Mouse (Mus musculus) lung, embryonic 15.5 days (tissue): ENCODE results near the gene Lonrf2. TPM values are rescaled to one million over a fixed set of nuclear protein-coding genes. Genes with fewer than 3 reads are reported as not detected.
A peak's percentile ranks its signal among the peaks of the same experiment; 100 is the strongest.

Source experiments
- ATAC-seq: fragments of 200-750 bp; cut with Nextera tagmentation; 2 replicates; pipeline ENCODE4 v1.8.0; 2017; ENCODE audit warnings: moderate number of reproducible peaks, borderline replicate concordance; ENCODE audit not compliant: low FRiP score, low TSS enrichment; ENCODE audit errors: extremely low read depth
- H3K27ac ChIP-seq: fragments of 300-500 bp; sonication (generic); 2 replicates; pipeline ENCODE4 v1.5.1; 2015; ENCODE audit warnings: moderate library complexity, mild to moderate bottlenecking, inconsistent platforms
- H3K27me3 ChIP-seq: fragments of 300-500 bp; sonication (generic); 2 replicates; pipeline ENCODE4 v1.6.1; 2015; ENCODE audit warnings: inconsistent platforms
- H3K36me3 ChIP-seq: fragments of 300-500 bp; sonication (generic); 2 replicates; pipeline ENCODE4 v1.6.1; 2015; ENCODE audit warnings: inconsistent platforms
- H3K4me1 ChIP-seq: fragments of 300-500 bp; sonication (generic); 2 replicates; pipeline ENCODE4 v1.6.1; 2015; ENCODE audit warnings: inconsistent platforms
- H3K4me2 ChIP-seq: fragments of 300-500 bp; sonication (generic); 2 replicates; pipeline ENCODE4 v1.6.1; 2015; ENCODE audit warnings: inconsistent platforms, mild to moderate bottlenecking, moderate library complexity
- H3K4me3 ChIP-seq: fragments of 300-500 bp; sonication (generic); 2 replicates; pipeline ENCODE4 v1.5.1; 2015; ENCODE audit warnings: mild to moderate bottlenecking, inconsistent platforms
- H3K9ac ChIP-seq: fragments of 300-500 bp; sonication (generic); 2 replicates; pipeline ENCODE4 v1.6.1; 2015; ENCODE audit warnings: inconsistent platforms
- H3K9me3 ChIP-seq: fragments of 300-500 bp; sonication (generic); 2 replicates; pipeline ENCODE4 v1.6.1; 2016; ENCODE audit warnings: inconsistent platforms
- WGBS: fragments of 180-500 bp; shearing (Covaris S2); methylation state at CpG from one replicate; pipeline ENCODE4 v1.1.7; 2015; 5-methylcytosine and 5-hydroxymethylcytosine counted together
- polyA plus RNA-seq: library from polyadenylated mRNA; unstranded; fragments of >200 nt; fragmentation: Nextera tagmentation; extraction: Ambion mirVana; gene quantifications from 2 replicates; pipeline ENCODE4 v1.2.1, GENCODE M21; 2015

Lonrf2 gene
- polyA plus RNA-seq, 1 experiment from 2014 or later, result 0.72 TPM

GRCm38 (mm10) chr1:38860867-38861524, 24.5 kb upstream of the Lonrf2 start:
- Histone ChIP-seq H3K27me3 (no peaks in the 10 kb centered on the region), H3K4me2 (no peak overlapping the region), H3K9ac (no peak overlapping the region), H3K36me3 (no peaks in the 10 kb centered on the region), H3K27ac (no peak overlapping the region), H3K4me1 (no peaks in the 10 kb centered on the region), H3K9me3 (no peaks in the 10 kb centered on the region), H3K4me3 (no peak overlapping the region)
- ATAC-seq, result no peak
- 71% methylated on average over 9 of the region's 9 CpGs for WGBS

- WGBS, result 64% methylated on average over 5 of the region's 5 CpGs
- H3K27me3 ChIP-seq, result no peaks in the 10 kb centered on the region
- H3K4me3 ChIP-seq, result no peak overlapping the region
- H3K27ac ChIP-seq, result no peak overlapping the region
- no peaks in the 10 kb centered on the region for H3K9me3 ChIP-seq
- no peak overlapping the region for H3K4me2 ChIP-seq
- H3K4me1 ChIP-seq, result no peaks in the 10 kb centered on the region
- ATAC-seq, result no peak
- H3K36me3 ChIP-seq, result no peaks in the 10 kb centered on the region
- no peak overlapping the region for H3K9ac ChIP-seq
Measured at GRCm38 (mm10) chr1:38860207-38860606, 23.7 kb upstream of the Lonrf2 start.

GRCm38 (mm10) chr1:38856196-38856595, 19.7 kb upstream of the Lonrf2 start:
- WGBS, result 10% methylated on average over 3 of the region's 3 CpGs
- Histone ChIP-seq H3K27me3 (no peaks in the 10 kb centered on the region), H3K4me3 (no peak overlapping the region), H3K27ac (no peak overlapping the region), H3K9me3 (no peaks in the 10 kb centered on the region), H3K4me2 (no peak overlapping the region), H3K36me3 (no peaks in the 10 kb centered on the region), H3K9ac (no peak overlapping the region), H3K4me1 (no peaks in the 10 kb centered on the region)
- no peak for ATAC-seq

GRCm38 (mm10) chr1:38852250-38852649, 15.7 kb upstream of the Lonrf2 start:
- no peaks in the 10 kb centered on the region for H3K27me3 ChIP-seq
- no peak for ATAC-seq
- H3K27ac ChIP-seq, result no peak overlapping the region
- no peaks in the 10 kb centered on the region for H3K36me3 ChIP-seq
- H3K9me3 ChIP-seq, result no peaks in the 10 kb centered on the region
- WGBS, result 39% methylated on average over 2 of the region's 2 CpGs
- no peaks in the 10 kb centered on the region for H3K4me1 ChIP-seq
- no peak overlapping the region for H3K4me3 ChIP-seq
- no peak overlapping the region for H3K4me2 ChIP-seq
- no peak overlapping the region for H3K9ac ChIP-seq

DNA sequence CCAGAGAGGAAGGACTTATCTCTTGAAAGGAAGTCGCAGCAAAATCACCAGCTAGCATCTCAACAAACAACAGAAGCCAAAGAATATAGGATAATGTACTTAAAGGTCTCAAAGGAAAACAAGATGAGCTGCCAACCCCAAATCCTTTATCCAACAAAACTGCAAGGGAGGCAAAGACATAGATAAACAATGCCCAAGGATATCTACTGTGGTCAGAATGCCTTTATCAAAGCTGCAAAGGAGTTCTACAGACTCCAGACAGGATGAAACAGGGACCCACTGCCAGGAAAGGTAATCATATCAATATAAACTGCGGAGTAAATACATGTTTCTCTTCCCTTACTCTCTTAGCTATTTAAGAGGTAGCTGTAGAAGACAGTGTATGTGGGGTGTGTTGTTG, 14.1 kb upstream of the Lonrf2 start:
- no peak for ATAC-seq
- no peak overlapping the region for H3K9ac ChIP-seq
- H3K9me3 ChIP-seq, result no peaks in the 10 kb centered on the region
- H3K4me1 ChIP-seq, result no peaks in the 10 kb centered on the region
- WGBS, result 70% methylated on average over 2 of the region's 2 CpGs
- H3K4me3 ChIP-seq, result no peak overlapping the region
- H3K27me3 ChIP-seq, result no peaks in the 10 kb centered on the region
- no peaks in the 10 kb centered on the region for H3K36me3 ChIP-seq
- H3K4me2 ChIP-seq, result no peak overlapping the region
- H3K27ac ChIP-seq, result no peak overlapping the region

- ATAC-seq, result no peak
- Histone ChIP-seq H3K4me2 (no peak overlapping the region), H3K4me1 (no peaks in the 10 kb centered on the region), H3K9me3 (no peaks in the 10 kb centered on the region), H3K9ac (no peak overlapping the region), H3K4me3 (no peak overlapping the region), H3K27ac (no peak overlapping the region), H3K36me3 (no peaks in the 10 kb centered on the region), H3K27me3 (no peaks in the 10 kb centered on the region)
- 89% methylated on average over 2 of the region's 2 CpGs for WGBS
Measured at GRCm38 (mm10) chr1:38848451-38849289, 12.2 kb upstream of the Lonrf2 start.

GRCm38 (mm10) chr1:38847975-38848374, 11.5 kb upstream of the Lonrf2 start:
- H3K4me3 ChIP-seq, result no peak overlapping the region
- no peak overlapping the region for H3K9ac ChIP-seq
- H3K9me3 ChIP-seq, result no peaks in the 10 kb centered on the region
- ATAC-seq, result no peak
- H3K36me3 ChIP-seq, result no peaks in the 10 kb centered on the region
- H3K27ac ChIP-seq, result no peak overlapping the region
- H3K4me1 ChIP-seq, result no peaks in the 10 kb centered on the region
- H3K4me2 ChIP-seq, result no peak overlapping the region
- no peaks in the 10 kb centered on the region for H3K27me3 ChIP-seq
- 65% methylated on average over 11 of the region's 11 CpGs for WGBS

DNA sequence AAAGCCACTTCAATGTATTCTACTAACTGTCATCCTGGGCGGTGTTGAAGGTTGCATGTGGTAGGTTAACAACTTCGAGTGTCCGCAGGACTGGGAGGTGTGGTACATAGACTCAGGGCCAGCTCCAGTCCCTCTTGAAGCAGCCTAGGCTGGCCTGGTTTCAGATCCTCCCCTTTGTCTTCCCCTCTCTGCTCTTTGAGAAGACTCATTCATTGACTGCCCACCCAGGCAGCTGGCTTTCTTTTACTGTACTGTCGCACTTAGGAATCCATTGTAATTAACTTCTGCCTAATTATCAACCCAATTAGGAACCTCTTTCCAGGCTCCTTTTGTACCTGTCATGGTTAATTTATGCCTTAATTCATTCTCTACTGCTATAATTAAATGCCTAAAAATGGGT, 6.8 kb upstream of the Lonrf2 start:
- Histone ChIP-seq H3K9me3 (no peaks in the 10 kb centered on the region), H3K4me2 (no peak overlapping the region), H3K4me3 (no peak overlapping the region), H3K4me1 (no peaks in the 10 kb centered on the region), H3K9ac (no peak overlapping the region), H3K27ac (no peak overlapping the region), H3K36me3 (no peaks in the 10 kb centered on the region), H3K27me3 (no peaks in the 10 kb centered on the region)
- ATAC-seq, result no peak
- 84% methylated on average over 4 of the region's 4 CpGs for WGBS

- H3K27me3 ChIP-seq, result no peaks in the 10 kb centered on the region
- H3K4me2 ChIP-seq, result no peak overlapping the region
- no peaks in the 10 kb centered on the region for H3K36me3 ChIP-seq
- no peak overlapping the region for H3K27ac ChIP-seq
- H3K4me3 ChIP-seq, result no peak overlapping the region
- WGBS, result 83% methylated on average over 1 of the region's 1 CpGs
- H3K9me3 ChIP-seq, result no peaks in the 10 kb centered on the region
- no peak for ATAC-seq
- no peak overlapping the region for H3K9ac ChIP-seq
- H3K4me1 ChIP-seq, result no peaks in the 10 kb centered on the region
Measured at GRCm38 (mm10) chr1:38842861-38843260, 6.3 kb upstream of the Lonrf2 start.

- H3K27ac ChIP-seq, result no peak overlapping the region
- H3K4me1 ChIP-seq, result peaks cover 6% of the 10 kb centered on the region; the same call in 1 of the 2 replicates
- no peaks in the 10 kb centered on the region for H3K9me3 ChIP-seq
- ATAC-seq, result no peak
- H3K4me3 ChIP-seq, result no peak overlapping the region
- H3K4me2 ChIP-seq, result no peak overlapping the region
- H3K9ac ChIP-seq, result no peak overlapping the region
- 27% methylated on average over 1 of the region's 1 CpGs for WGBS
- peaks cover 29% of the 10 kb centered on the region for H3K27me3 ChIP-seq
- no peaks in the 10 kb centered on the region for H3K36me3 ChIP-seq
Measured at GRCm38 (mm10) chr1:38839944-38840343, 3.4 kb upstream of the Lonrf2 start.

DNA sequence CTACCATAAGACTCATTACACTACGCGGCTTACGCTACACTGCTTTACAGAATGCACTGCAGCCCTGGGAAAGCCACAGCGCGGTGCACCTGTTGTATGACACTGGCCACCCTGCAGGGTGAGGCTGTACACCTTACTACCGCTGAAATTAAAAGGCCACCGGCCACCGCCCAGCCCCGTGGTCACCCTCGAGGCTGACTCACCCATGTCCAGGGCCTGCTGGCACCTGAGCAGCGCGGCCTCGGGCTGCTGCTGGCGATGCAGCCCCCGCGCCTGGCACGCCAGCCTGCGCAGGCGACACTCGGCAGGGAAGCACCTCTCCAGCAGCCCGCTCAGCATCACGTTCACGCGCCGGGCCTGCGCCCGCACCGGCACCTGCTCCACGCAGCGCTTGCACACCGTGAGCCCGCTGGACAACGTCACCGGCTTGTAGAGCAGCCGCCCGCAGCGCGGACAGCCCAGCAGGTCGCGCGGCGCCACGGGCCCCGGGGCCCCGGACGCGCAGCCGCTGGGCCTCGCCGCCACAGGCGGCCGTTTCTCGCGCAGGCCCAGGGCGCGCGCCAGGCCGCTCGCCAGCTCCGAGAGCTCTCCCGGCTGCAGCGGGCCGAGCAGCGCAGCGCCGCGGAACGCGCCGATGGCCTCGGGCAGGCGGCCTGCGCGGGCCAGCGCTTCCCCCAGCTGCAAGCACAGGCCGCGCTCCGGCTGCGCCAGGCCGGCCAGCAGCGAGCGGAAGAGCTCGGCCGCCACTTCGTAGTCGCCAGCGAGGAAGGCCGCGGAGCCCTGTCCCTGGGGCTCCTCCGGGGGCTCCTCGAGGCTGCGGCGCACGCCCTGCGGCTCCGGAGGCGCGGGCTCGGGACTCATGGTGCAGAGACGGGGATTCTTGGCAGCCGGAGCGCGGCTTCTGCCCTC, 689 bp downstream of the Lonrf2 start:
- ATAC-seq, result peak; percentile 69; the same call in 1 of the 2 replicates
- Histone ChIP-seq H3K4me1 (peaks cover 6% of the 10 kb centered on the region; the same call in 1 of the 2 replicates), H3K27me3 (peaks cover 35% of the 10 kb centered on the region), H3K27ac (no peak overlapping the region), H3K4me2 (peak overlapping the region; percentile 99), H3K36me3 (no peaks in the 10 kb centered on the region), H3K4me3 (peak overlapping the region; percentile 61), H3K9ac (peak overlapping the region; percentile 55), H3K9me3 (no peaks in the 10 kb centered on the region)
- 3% methylated on average over 95 of the region's 103 CpGs for WGBS
